Mouse (Mus musculus) spleen, postnatal 36 days (tissue): ENCODE measurements around the gene Cct2.

Experiments
- DNase-seq, 2 experiments: peaks; one replicate each; pipeline ENCODE4 v3.0.0; 2022; ENCODE audit warnings: low spot score in 2 of 2, mixed read lengths in 1 of 2

Gene Cct2

DNA sequence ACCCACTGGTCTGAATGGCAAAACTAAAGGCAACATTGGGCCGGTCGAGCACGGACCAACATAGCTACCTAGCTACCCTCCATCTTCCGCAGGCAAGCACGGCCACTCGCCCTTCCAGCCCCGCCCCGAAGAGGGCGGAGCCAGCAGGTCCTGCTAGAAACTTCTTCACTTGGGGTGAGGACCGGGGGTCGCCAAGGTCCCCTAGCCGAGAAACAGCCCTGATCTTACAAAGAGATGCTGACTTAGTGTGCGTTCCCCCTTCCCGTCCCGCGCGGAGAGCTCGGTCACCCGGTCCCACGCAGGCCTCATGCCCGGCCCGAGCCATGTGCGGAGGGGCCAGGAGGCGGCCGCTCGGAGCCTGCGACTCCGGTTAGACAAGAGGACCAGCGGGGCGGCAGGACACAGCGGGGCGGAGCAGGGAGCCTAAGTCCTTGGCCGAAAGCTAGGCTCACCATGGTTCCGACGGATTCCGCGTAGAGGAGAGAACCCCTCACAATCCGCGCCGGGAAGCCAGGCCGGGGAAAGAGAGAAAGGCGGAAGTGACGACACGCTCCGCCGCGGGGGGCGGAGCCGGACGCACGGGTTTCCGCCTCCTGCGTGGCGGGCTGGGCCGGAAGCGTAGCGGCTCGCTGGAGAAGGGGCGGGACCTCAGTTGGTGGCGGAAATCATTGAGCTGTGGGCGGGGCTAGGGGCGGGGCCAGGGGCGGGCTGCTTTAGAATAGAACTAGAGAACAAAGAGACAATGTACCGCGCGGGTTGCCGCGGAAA lies at the start of gene Cct2:
Gene Cct2, minus strand, starts transcription at position 561 of the 768 bp plus-strand sequence.
- DNase-seq: peak; percentile 90 to 92

DNA sequence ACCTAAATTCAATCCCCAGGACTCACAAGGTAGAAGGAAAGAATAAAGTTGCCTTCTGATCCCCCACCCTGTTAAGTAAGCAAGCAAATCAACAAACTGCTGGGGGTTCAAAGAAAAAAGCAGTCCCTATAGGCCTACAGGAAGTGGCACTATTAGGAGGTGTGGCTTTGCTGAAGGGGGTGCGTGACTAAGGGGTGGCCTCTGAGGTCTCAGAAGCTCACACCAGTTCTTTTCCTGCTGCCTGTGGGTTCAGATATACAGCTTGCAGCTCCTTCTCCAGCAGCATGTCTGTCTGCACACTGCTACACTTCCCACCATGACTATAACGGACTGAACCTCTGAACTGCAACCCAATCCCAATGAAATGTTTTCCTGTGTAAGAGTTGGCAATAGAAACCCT lies 48.9 kb upstream of the Cct2 start:
- DNase-seq: peak; percentile 48 to 54

DNA sequence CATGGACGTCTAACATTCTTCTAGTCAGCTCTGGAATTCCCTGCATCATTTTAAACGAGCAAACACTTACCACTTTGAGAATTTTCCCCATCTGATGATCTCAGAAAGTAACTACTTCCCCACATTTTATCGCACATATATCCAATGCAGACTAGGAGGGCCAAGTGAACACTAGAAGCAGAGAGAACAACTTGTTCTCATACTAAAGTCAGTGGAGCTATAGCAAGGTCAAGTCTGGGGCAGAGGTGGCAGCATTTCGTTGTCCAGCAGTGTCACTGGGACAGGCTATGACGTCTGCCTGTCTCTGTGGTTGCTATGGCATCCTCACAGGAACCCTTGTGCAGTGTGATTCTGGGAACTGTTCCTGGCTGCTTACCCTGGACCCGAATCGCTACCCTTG lies 47.8 kb upstream of the Cct2 start:
- no peak for DNase-seq

DNA sequence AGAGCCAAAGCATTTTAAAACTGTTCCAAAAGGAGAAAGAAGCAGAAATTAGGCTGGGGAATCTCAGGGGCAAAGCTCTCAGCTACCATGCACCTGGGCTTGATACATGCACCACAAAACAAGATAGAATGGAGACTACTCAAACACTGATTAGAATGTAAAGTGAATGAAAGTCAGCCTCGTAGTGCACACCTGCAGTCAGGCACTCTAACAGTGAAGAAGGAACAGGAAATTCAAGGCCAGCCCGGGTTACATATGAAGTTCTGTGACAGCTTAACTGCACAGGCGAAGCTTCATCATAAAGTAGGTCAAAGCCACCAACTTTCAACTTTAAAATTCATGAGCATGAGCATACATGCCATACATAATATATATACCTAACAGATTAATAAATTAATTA lies 46.7 kb upstream of the Cct2 start:
- DNase-seq: no peak

DNA sequence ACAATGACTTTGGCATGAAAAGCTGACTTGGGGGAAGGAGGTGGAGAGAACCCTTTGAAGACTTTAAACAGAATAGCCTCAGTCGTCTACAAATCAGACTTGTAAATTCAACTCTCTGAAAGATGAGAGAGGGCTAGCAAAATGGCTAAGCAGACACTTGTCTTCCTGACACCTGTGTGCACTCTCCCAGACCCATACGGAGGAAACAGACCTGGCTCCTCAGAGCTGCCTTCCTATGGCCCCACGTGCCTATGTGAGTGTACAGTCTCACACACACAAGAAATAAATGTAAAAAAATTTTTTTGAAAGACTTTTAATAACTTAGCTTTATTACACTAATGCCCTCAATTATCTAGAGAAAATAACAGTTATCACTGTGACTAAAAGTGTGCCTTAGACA lies 43.1 kb upstream of the Cct2 start:
- no peak for DNase-seq

DNA sequence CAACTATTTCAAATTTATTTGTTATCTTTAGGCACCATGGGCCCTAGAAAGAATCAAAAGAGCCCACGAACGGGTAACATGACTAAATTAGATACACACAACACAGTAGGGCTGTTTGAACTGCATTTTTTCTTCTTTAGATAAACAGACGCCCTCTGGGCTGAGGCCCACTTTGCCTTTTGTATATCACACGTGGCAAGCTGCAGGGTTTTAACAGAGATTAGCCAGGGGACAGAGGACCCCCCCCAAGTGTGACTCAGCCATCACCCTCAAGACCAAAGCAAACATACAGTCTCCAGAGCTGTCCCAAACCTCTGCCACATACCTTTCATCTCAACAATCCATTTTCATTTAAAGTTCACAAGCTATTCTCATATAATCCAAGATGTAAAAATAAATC lies 42.6 kb upstream of the Cct2 start:
- peak in 1 of 2 experiments; percentile 24 for DNase-seq

DNA sequence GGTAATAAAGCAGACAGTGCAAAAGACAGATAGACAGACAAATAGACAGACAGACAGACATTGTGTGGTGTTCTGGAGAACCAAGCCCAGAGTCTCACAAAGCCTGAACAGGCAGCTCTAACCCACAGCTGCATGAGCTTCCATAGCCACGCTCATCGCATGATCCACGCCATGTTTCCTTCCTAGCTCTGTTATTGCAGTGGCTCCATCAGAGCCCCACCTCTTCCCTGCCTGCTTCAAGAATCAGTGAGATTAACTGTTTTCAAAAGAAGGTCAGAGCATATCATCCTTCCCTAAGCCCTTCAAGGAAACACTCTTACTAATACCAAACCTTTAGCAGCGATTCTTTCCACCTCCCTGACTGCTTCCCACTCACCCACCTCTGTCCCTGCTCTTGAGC lies 41.4 kb upstream of the Cct2 start:
- DNase-seq: no peak

DNA sequence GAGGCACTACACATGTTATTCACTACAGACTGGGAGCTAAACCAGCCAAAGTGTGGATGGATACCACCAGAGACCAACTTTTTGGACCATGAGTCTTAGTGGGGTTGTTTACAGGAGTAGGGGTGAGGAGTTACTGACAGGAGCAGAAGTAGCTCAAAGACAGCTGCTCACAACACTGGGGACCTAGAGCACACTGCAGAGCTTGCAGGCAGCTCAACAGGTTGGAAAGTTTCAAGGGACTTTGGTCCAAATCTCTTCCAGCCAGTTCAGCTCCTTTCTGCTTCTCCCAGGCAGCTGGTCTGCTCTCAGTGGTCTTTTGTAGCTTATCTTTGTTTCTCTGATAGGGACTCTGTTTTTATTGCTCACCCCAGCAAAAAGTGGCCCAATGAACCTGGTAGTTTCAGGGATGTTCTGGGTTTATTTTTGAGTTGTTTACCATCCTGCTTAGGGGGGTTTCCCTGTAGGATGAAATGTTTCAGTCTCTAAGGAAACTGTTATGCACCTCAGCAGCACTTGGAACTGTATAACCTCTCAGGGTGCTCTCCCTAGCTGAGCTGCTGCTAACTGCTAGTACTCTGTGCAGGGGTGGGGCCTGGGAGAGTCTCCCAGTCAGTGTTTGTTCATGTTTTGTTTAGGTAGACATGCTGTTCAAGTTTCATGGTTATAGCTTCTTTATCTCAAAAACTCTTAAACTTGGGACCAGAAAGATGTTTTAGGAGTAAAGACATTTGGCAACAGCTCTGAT lies 40.4 kb upstream of the Cct2 start:
- DNase-seq: no peak

DNA sequence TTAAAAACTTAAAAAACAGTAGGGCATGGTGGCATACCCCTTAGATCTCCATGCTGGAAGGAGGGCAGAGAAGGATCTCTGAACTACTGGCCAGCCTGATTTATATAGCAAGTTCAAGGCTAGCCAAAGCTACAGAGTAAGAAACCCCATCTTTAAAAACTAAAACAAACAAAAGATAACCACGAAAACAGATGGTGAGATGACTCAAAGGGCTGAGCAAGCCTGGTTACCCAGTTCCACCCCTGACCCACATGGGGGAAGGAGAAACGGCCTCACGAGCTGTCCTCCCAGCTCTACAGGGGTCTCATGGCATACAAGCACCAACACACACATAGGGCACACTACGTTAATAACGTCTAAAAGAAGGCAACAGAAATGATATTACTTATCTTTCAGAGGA lies 36.6 kb upstream of the Cct2 start:
- no peak for DNase-seq

DNA sequence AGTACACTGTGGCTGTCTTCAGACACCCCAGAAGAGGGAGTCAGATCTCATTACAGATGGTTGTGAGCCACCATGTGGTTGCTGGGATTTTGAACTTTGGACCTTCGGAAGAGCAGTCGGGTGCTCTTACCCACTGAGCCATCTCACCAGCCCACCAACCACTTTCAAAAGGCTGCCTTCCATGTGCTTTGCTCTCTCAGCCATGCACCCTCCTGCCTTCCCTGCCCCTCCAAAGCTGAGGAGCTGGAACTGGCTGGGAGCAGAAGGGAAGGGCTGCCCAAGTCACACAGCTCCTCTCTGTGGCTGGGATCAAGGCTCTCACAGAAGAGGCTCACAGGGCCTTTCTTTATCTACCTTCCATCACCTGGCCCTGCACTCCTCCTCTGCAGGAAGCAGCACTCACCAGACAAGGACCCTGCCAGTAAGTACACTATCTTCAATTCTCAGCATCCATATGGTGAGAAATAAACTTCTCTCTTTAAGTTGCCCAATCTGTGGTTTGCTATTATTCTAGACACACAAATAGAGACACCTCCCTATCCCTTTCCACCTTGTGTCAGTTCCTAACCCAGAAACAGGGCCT lies 33.6 kb upstream of the Cct2 start:
- no peak for DNase-seq

DNA sequence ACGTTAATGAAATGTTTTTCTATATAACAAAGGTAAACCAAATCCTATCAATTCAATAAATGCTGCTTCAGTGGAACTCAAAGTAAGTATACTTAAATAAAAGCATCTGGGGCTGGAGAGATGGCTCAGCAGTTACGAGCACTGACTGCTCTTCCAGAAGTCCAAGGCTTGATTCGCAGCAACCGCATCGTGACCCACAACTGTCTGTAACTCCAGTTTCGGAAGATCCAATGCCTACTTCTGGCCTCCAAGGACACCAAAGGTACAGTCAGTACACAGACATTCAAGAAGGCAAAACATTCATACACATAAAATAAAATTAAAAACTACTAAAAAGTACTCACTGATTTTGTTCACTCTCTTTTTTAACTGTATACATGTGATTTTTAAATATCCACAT lies 32.5 kb upstream of the Cct2 start:
- DNase-seq: no peak

DNA sequence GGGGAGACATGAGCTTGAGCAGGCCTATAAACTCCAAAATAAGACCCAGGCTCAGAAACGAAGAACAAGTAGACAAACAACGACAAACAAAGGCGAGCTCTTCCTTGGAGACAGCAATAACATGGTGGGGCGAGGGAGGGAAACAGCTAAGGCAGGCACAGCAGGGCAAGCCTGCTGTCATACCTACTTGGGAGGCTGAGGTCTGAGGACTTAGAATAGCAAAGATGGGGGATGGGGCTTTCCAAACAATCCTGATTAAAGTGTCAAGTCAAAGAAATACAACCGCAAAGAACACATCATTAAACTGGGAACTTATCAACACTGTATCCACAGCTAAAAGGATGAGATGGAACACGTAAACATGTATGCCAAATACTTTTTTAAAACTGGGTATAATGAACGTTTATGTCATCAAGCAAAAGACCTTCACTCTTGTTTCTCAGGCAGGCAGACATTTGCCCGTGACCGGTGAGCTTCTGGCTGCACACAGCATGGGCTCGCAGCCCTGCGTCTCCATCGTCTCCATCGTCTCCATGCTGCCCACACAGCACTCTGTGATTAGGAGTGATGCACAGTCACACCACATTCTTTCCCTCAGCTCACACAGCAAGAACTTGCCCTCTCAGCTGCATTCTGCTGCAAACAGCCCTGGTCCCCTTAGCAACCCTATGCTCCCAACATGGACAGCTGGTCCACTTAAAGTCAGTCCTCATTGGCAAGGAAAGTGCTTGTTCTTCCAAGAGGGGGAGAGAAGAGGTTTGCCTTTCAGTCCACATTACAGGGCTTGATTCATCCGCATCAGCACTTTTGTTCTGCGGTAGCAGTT lies 31.1 kb upstream of the Cct2 start:
- no peak for DNase-seq

DNA sequence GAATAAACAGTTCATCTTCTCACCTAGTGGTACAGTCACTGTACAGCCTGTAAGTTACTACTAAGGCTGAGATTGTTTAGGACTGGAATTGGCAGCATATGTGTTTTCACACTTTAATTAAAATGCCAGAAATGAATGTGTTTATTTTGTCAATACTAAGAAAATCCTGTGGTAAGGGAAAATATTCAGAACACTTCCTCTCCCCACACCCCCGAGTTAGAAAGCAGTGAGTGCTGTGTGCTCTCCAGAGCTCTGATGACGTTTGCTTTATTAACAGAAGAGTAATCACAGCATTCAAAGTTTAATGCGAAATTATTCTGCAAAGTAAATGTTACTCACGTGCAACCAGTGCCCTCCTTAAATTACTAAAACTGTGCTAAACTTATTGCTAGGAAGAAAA lies 26.0 kb upstream of the Cct2 start:
- DNase-seq: no peak

DNA sequence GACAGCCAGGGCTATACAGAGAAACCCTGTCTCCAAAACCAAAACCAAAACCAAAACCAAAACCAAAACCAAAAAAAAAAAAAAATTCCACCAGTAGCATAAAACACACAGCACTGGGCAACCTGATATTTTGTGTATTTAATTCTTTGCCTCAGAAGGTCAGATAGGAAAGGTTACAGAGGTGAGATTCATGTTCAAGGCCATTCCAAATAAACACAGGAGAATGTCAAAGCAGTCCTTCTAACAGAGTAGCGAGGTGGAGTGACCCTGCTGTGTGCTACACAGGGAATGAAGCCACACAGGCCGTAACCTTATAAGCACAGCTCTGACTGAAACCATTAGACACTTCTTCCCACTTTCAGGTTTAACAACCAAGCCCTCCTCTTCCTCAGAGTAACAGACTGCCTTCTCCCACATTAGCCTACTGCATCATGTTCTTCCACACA lies 18.3 kb upstream of the Cct2 start:
- no peak for DNase-seq

DNA sequence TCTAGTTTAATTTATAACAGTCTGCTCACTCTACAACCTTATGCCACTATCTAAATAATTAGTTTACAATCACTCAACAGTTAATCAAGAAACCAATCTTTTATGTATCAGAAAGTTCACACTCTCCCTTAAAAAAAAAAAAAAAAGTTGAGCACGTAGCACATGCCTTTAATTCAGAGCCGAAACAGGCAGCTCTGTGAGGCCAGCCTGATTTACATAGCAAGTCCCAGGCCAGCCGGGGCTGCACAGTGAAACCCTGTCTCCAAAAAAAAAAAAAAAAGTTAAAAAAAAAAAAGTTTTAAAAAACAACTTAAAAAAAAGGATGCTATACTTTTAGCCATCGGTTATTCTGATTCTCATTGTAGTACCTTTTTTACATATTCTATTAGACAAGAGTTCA lies 17.7 kb upstream of the Cct2 start:
- DNase-seq: no peak

DNA sequence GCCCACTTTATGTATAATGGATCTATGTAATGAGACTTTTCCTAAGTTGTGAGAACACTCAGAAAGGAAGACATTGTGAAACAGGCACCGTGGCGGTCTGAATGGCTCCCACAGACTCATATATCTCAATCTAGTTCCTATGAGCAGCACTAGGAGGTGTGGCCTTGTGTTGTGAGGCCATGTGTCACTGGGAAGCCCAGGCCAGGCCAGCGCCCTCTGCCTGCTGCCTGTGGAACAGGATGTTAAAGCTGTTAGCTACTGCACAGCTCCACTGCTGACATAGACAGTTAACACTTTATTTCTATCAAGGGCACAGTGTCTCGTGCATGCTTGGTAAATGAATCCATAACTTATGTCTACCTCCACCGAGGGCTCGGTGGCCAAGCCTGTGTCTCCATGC lies 14.7 kb upstream of the Cct2 start:
- peak; percentile 33 to 40 for DNase-seq

DNA sequence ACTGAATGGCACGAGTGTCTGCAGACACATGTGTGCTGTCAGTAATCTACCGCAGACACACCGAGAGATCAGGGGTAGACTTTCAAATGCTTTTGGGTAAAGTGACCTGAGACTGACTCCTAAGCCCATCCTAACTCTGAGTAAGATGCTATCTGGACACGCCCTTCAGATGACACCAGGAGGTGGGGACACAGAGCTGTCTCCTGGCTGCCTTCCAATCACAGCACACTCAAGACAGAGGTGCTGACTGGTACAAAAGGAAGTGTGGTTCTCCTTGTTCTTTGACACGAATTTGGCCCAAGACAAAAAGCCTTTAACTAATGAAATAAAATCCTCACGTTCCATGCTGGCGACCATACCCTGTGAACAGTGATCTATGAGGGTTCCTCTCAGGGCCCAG lies 9.6 kb upstream of the Cct2 start:
- no peak for DNase-seq

DNA sequence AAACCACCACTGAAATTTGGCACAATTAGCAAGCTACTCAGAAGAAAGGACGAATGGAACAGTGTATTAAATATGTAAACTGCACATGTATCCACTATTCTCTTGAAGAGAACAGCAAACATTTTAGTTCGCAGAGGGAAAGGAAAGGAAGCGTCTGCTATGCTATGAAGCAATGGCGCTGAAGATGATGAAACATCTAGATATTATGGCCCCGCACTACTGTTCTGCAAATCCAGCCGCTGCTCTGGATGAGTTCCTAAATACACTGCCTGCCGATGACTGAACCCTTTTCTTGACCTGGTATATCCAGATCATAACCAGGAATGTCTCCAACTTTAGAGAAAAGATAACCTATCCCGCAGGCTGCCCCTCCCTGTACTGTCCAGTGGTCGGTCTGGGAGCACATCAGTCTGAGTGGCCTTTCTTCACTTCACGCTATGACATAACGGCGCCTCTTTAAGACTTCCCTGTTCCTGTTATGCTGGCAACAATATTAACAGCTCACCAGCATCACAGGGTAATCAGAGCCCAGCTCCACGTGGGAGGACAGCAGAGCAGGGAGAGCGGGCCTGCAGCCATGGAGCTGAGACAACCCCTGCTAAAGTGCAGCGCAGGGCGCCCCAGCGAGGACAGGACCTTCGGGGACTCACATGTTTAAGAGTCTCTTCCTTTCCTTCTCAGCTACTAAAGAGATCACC lies 8.7 kb upstream of the Cct2 start:
- DNase-seq: no peak

DNA sequence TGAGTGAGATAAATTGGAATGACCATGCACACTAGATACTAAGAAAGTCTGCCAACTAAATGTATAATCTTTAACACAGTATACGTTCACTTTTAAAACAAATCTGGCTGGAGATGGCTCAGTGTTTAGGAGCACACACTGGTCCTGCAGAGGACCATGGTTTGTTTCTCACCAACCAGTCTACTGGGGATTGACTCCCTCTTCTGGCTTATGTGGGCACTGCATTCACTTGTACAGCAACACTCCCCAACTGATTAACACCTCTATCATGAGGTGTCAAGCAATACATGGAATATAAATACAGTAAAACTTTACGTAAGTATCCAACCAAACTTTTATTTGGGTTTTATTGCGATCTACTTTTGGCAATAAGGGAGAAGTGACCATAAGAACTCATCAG lies 5.5 kb upstream of the Cct2 start:
- DNase-seq: no peak

DNA sequence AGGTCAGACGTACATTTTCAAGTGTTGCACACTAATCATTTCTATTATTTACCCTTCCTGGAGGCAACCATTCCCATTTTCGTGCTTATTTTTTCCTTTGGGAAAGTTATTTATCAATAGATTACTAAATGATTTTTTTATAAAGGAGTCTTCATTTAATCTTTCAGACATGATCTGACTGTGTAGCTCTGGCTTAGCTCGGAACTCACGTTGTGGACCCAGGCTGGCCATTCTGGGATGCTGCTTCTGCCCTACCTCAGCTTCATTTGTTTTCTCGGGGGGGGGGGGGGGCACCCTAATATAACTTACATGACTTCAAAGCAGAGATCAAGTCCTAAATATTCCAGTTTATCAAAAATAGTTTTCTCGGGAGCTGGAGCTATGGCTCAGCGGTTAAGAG lies 462 bp upstream of the Cct2 start:
- DNase-seq: no peak

DNA sequence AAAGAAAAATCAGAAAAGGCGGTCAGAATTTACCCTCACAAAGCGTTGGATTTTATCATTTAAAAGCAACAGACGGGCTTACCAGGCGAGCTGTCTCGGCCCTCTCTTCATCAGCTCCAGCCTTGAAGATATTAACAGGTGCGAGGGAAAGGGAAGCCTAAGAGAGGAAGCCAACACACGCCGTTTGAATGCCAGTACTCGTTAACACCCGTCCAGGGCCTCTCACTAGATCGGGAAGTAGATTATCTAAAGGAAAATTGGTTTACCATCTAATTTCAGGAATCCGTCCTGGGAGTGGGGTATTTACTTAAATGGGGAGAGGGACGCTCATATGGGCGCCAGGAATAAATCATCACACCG lies 740 bp downstream of the Cct2 start:
- DNase-seq: no peak

DNA sequence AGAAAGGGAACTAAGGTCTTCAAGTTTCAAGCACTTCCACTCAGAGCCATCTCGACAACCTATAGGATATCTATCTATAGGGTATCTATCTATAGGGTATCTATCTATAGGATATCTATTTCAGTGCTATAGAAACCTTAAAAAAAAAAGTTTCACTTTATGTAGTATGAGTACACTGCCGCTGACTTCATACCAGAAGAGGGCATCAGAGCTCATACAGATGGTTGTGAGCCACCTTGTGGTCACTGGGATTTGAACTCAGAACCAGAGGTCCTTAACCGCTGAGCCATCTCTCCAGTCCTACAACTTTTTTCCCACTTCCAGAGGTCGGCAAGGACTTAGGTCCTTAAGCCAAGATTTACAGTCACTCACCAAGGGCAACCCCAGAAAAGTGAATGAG lies 7.9 kb downstream of the Cct2 start:
- no peak for DNase-seq
